Mouse (Mus musculus) thymus, adult 2 months (tissue): ENCODE measurements around the gene Gm6657. TPM values are rescaled to one million over a fixed set of nuclear protein-coding genes. Genes with fewer than 3 reads are reported as not detected.

Experiments
- DNase-seq: peaks from one replicate; pipeline ENCODE4 v3.0.0; 2021
- H3K27ac ChIP-seq: fragments of 200-500 bp; 2 replicates; pipeline ENCODE4 v1.5.1; 2012; ENCODE audit warnings: low read length, control low read depth; ENCODE audit not compliant: control insufficient read depth, insufficient read depth
- H3K27me3 ChIP-seq: fragments of 200-500 bp; 2 replicates; pipeline ENCODE4 v1.6.1; 2012; ENCODE audit warnings: mild to moderate bottlenecking, low read length, moderate library complexity, mixed read lengths; ENCODE audit not compliant: control insufficient read depth, insufficient read depth
- H3K36me3 ChIP-seq: fragments of 200-500 bp; 2 replicates; pipeline ENCODE4 v1.6.1; 2012; ENCODE audit warnings: mild to moderate bottlenecking, low read length, moderate library complexity; ENCODE audit not compliant: control insufficient read depth, insufficient read depth
- H3K4me1 ChIP-seq: fragments of 200-500 bp; replicated peaks from 2 replicates; pipeline ENCODE4 v1.6.1; 2012; ENCODE audit warnings: low read length; ENCODE audit not compliant: control insufficient read depth, insufficient read depth
- H3K4me3 ChIP-seq: fragments of 200-500 bp; 2 replicates; pipeline ENCODE4 v1.5.1; 2012; ENCODE audit warnings: mild to moderate bottlenecking, low read length, control low read depth, moderate library complexity; ENCODE audit not compliant: control insufficient read depth, insufficient read depth
- CTCF ChIP-seq: fragments of 200-500 bp; IDR thresholded peaks from 2 replicates; pipeline ENCODE4 v1.5.1; 2012; ENCODE audit warnings: mild to moderate bottlenecking, control low read depth, low read length, moderate library complexity, borderline replicate concordance; ENCODE audit not compliant: control insufficient read depth, poor library complexity, insufficient read depth; ENCODE audit errors: extremely low read depth
- POLR2A ChIP-seq: fragments of 200-500 bp; IDR thresholded peaks from 2 replicates; pipeline ENCODE4 v1.6.1; 2012; ENCODE audit warnings: mild to moderate bottlenecking, low read length, control low read depth, moderate library complexity; ENCODE audit not compliant: control insufficient read depth, poor library complexity, insufficient read depth; ENCODE audit errors: extremely low read depth
- polyA plus RNA-seq: library from polyadenylated mRNA; depleted of rRNA; stranded (reverse); fragments of >200 nt; gene quantifications from 2 replicates; pipeline ENCODE4 v1.2.3, GENCODE M21; 2012; rRNA removed

Gene Gm6657
- polyA plus RNA-seq, 1 experiment: not detected

- Histone ChIP-seq H3K4me1 (no peaks in the 10 kb centered on the region), H3K27me3 (no peaks in the 10 kb centered on the region), H3K36me3 (no peaks in the 10 kb centered on the region), H3K4me3 (no peak overlapping the region), H3K27ac (no peak overlapping the region)
- no peak for TF ChIP-seq CTCF
- no peak for TF ChIP-seq POLR2A
- no peak for DNase-seq
Measured at GRCm38 (mm10) chr12:78249151-78249550, 55.1 kb downstream of the Gm6657 start.

Other genes with a start within 250 kb of the Gm6657 start
- 8.2 and 12.0 TPM in 2 replicates for gene Gphn, start 32.1 kb downstream of the Gm6657 start, polyA plus RNA-seq